Mouse (Mus musculus) thymus, adult 2 months (tissue): ENCODE results near the gene Mars2.

ENCODE experiments used
- CTCF ChIP-seq: fragments of 200-500 bp; IDR thresholded peaks from 2 replicates; pipeline ENCODE4 v1.5.1; 2012; ENCODE audit warnings: mild to moderate bottlenecking, control low read depth, low read length, moderate library complexity, borderline replicate concordance; ENCODE audit not compliant: control insufficient read depth, poor library complexity, insufficient read depth; ENCODE audit errors: extremely low read depth
- POLR2A ChIP-seq: fragments of 200-500 bp; IDR thresholded peaks from 2 replicates; pipeline ENCODE4 v1.6.1; 2012; ENCODE audit warnings: mild to moderate bottlenecking, low read length, control low read depth, moderate library complexity; ENCODE audit not compliant: control insufficient read depth, poor library complexity, insufficient read depth; ENCODE audit errors: extremely low read depth

DNA sequence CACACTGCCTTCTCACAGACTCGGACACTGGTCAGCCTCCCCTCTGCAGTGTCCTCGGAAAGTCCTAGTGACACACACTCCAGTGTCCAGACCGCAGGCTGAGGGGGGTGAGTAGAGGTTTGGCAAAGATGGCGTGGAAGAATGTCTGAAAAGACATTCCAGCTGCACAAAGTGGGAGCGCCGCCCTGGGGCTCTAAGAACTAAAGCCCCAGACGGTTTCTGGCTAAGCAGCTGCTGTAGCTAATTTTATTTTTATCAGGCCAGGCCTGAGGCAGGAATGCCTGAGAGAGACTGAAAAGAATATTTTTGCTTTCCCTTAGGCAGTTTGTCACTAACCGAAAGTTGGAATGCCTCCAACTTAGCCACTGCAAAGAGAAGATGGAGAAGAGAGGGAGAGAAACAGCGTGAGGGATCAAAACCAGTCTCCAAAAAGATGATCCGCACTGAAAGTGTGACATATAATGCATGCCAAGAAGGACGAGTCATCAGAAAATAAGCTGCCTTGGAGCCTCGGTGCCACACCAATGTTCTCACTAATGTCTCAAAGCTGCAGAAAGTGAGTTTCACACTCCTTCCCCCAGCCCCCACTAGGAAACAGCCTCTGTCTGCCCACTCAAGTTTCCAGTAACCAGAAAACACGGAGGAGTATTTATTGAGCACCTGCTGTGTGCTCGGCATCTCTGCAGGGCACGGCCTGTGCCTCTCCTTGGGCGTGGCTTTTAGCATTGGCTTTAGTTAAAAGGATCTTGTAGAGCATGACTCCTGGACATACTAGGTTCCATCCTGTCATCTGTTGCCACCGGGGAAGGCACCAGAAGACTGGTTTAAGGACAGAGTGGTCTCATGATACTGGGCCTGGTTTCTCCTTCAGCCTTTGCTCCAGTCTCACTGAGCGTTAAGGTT is 34.9 kb upstream of the Mars2 start:
- TF ChIP-seq CTCF (no peak), POLR2A (no peak)
